Mouse (Mus musculus) heart, embryonic 14.5 days (tissue): ENCODE results near the gene Rimbp3. TPM values are rescaled to one million over a fixed set of nuclear protein-coding genes. Genes with fewer than 3 reads are reported as not detected.

Experiments
- ATAC-seq: fragments of 200-750 bp; cut with Nextera tagmentation; 2 replicates; pipeline ENCODE4 v1.8.0; 2017; ENCODE audit warnings: low read depth, moderate TSS enrichment; ENCODE audit not compliant: insufficient number of reproducible peaks, insufficient read depth, low FRiP score
- H3K27ac ChIP-seq, 2 experiments: fragments of 200-500 bp in 1 of 2; fragments of 300-500 bp in 1 of 2; sonication (generic) in 1 of 2; replicated peaks in 1 of 2; 2 replicates each; pipeline ENCODE4 v1.5.1; 2012 to 2014; ENCODE audit warnings: low read depth in 2 of 2, low read length in 2 of 2, control low read depth in 1 of 2, mild to moderate bottlenecking in 1 of 2, mixed read lengths in 1 of 2; ENCODE audit not compliant: control insufficient read depth in 1 of 2, insufficient read depth in 1 of 2
- H3K27me3 ChIP-seq: fragments of 300-500 bp; sonication (generic); 2 replicates; pipeline ENCODE4 v1.6.1; 2014; ENCODE audit warnings: mild to moderate bottlenecking, low read length, control low read depth; ENCODE audit not compliant: control insufficient read depth, insufficient read depth
- H3K36me3 ChIP-seq: fragments of 300-500 bp; sonication (generic); 2 replicates; pipeline ENCODE4 v1.6.1; 2014; ENCODE audit warnings: mild to moderate bottlenecking, control low read depth, low read length, mixed read lengths; ENCODE audit not compliant: control insufficient read depth, insufficient read depth
- H3K4me1 ChIP-seq, 2 experiments: fragments of 200-500 bp in 1 of 2; fragments of 300-500 bp in 1 of 2; sonication (generic) in 1 of 2; 2 replicates each; pipeline ENCODE4 v1.6.1; 2012 to 2014; ENCODE audit warnings: low read length in 2 of 2, control low read depth in 1 of 2, mixed read lengths in 1 of 2; ENCODE audit not compliant: control insufficient read depth in 2 of 2, insufficient read depth in 2 of 2
- H3K4me2 ChIP-seq: fragments of 300-500 bp; sonication (generic); 2 replicates; pipeline ENCODE4 v1.6.1; 2014; ENCODE audit warnings: mild to moderate bottlenecking, low read length
- H3K4me3 ChIP-seq, 2 experiments: fragments of 200-500 bp in 1 of 2; fragments of 300-500 bp in 1 of 2; sonication (generic) in 1 of 2; 2 replicates each; pipeline ENCODE4 v1.5.1; 2012 to 2014; ENCODE audit warnings: low read length in 2 of 2, mild to moderate bottlenecking in 2 of 2, control low read depth in 1 of 2, low read depth in 1 of 2, moderate library complexity in 1 of 2; ENCODE audit not compliant: control insufficient read depth in 1 of 2, insufficient read depth in 1 of 2
- H3K9ac ChIP-seq: fragments of 300-500 bp; sonication (generic); 2 replicates; pipeline ENCODE4 v1.6.1; 2014; ENCODE audit warnings: mild to moderate bottlenecking, low read length
- H3K9me3 ChIP-seq: fragments of 300-500 bp; sonication (generic); 2 replicates; pipeline ENCODE4 v1.6.1; 2016; ENCODE audit warnings: low read length, control low read depth; ENCODE audit not compliant: control insufficient read depth
- WGBS: fragments of 180-500 bp; shearing (Covaris S2); extraction: QIAGEN DNeasy Blood & Tissue Kit; methylation state at CpG from one replicate; pipeline ENCODE4 v1.1.7; 2014; 5-methylcytosine and 5-hydroxymethylcytosine counted together
- polyA plus RNA-seq: library from polyadenylated mRNA; unstranded; fragments of >200 nt; fragmentation: Nextera tagmentation; extraction: Ambion mirVana; gene quantifications from 2 replicates; pipeline ENCODE4 v1.2.1, GENCODE M21; 2014

The Rimbp3 gene
- polyA plus RNA-seq, 1 experiment from 2014 or later, result 0.20 TPM

GRCm38 (mm10) chr16:17181382-17181781, 27.0 kb upstream of the Rimbp3 start:
- H3K9me3 ChIP-seq, result no peaks in the 10 kb centered on the region
- no peaks in the 10 kb centered on the region for H3K27me3 ChIP-seq
- H3K4me2 ChIP-seq, result no peak overlapping the region
- H3K27ac ChIP-seq, result peak overlapping the region in 1 of 2 experiments; percentile 41; a peak in 2 of 4 replicates
- WGBS, result 71% methylated on average over 4 of the region's 4 CpGs
- H3K9ac ChIP-seq, result no peak overlapping the region
- no peak overlapping the region for H3K4me3 ChIP-seq
- H3K4me1 ChIP-seq, result peaks cover 0 to 11% of the 10 kb centered on the region in 2 experiments; a peak in 1 of 4 replicates
- ATAC-seq, result no peak
- H3K36me3 ChIP-seq, result peaks cover 18% of the 10 kb centered on the region

GRCm38 (mm10) chr16:17182136-17182535, 26.3 kb upstream of the Rimbp3 start:
- no peaks in the 10 kb centered on the region for H3K9me3 ChIP-seq
- H3K4me1 ChIP-seq, result peaks cover 0 to 5% of the 10 kb centered on the region in 2 experiments; a peak in 1 of 4 replicates
- H3K36me3 ChIP-seq, result peaks cover 23% of the 10 kb centered on the region
- WGBS, result 79% methylated on average over 2 of the region's 2 CpGs
- no peaks in the 10 kb centered on the region for H3K27me3 ChIP-seq
- H3K9ac ChIP-seq, result no peak overlapping the region
- ATAC-seq, result no peak
- no peak overlapping the region for H3K27ac ChIP-seq
- H3K4me3 ChIP-seq, result no peak overlapping the region
- no peak overlapping the region for H3K4me2 ChIP-seq

DNA sequence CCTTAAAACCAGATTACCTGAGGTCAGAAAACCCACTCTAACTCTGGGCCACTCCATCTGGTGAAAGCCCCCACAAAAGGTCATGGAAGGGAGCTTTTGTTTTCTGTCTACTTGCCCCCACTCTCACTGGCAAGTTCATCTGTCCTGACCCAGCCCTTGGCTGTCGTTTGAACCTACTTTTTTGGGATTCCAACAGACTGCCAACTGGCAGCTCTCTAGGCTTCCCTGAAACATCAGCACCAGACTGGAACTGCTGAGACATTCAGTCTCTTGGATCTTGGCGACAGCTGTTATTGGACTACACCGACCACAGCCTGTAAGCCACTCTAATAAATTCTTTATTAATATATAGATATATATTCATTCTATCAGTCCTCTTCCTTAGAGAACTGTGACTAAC, 25.4 kb upstream of the Rimbp3 start:
- Histone ChIP-seq H3K9ac (no peak overlapping the region), H3K4me3 (no peak overlapping the region), H3K4me2 (no peak overlapping the region), H3K9me3 (no peaks in the 10 kb centered on the region), H3K36me3 (peaks cover 16% of the 10 kb centered on the region), H3K27me3 (no peaks in the 10 kb centered on the region), H3K27ac (no peak overlapping the region), H3K4me1 (peaks cover 0 to 5% of the 10 kb centered on the region in 2 experiments; a peak in 1 of 4 replicates)
- no peak for ATAC-seq
- WGBS, result 79% methylated on average over 3 of the region's 3 CpGs

DNA sequence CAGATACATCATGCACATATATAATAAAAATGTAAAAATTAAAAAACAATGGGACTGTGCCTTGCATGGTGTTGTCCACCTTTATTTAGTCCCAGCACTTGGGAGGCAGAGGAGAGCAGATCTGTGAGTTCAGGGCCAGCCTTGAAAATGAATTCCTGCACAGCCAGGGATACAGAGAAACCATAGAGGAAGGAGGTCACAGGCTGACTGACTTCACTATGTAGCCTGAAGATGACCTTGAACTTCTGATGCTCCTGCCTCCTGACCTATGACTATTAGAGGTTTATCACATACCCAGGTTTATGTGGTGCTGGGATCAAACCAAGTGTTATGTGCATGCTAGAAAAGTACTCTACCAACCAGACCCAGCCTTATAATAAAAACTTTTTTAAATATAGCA, 22.9 kb upstream of the Rimbp3 start:
- no peaks in the 10 kb centered on the region for H3K27me3 ChIP-seq
- H3K4me2 ChIP-seq, result no peak overlapping the region
- H3K36me3 ChIP-seq, result peaks cover 16% of the 10 kb centered on the region
- no peaks in the 10 kb centered on the region; the same call in 1 of the 2 replicates for H3K9me3 ChIP-seq
- no peak overlapping the region for H3K9ac ChIP-seq
- peaks cover 0 to 5% of the 10 kb centered on the region in 2 experiments; a peak in 1 of 4 replicates for H3K4me1 ChIP-seq
- H3K27ac ChIP-seq, result no peak overlapping the region
- H3K4me3 ChIP-seq, result no peak overlapping the region
- ATAC-seq, result no peak

DNA sequence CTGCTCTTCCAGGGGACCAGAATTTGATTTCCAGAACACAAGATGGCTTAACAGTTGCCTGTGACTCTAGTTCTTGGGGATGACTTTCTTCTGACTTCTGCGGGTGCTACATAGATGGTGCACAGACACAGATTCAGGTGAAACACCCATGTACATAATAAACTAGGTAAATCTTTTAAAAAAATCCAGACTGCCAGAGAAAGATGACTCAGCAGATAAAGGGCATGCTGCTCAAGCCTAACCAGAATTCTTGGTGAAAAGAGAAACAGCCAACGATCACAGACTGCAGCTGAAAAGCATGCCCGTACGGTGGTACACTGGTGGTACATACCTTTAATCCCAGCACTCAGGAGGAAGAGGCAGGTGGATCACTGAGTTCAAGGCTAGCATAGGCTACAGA, 14.6 kb upstream of the Rimbp3 start:
- 94% methylated on average over 4 of the region's 4 CpGs for WGBS
- no peak overlapping the region for H3K4me2 ChIP-seq
- H3K9ac ChIP-seq, result no peak overlapping the region
- no peak overlapping the region for H3K27ac ChIP-seq
- no peaks in the 10 kb centered on the region; a peak in 1 of 4 replicates for H3K4me1 ChIP-seq
- H3K27me3 ChIP-seq, result no peaks in the 10 kb centered on the region
- ATAC-seq, result no peak
- no peak overlapping the region for H3K4me3 ChIP-seq
- H3K9me3 ChIP-seq, result no peaks in the 10 kb centered on the region; the same call in 1 of the 2 replicates
- peaks cover 12% of the 10 kb centered on the region for H3K36me3 ChIP-seq

- ATAC-seq, result no peak
- Histone ChIP-seq H3K36me3 (peaks cover 10% of the 10 kb centered on the region), H3K27me3 (no peaks in the 10 kb centered on the region)
These were observed 8.1 kb upstream of the Rimbp3 start for GRCm38 (mm10) chr16:17200121-17200952.

GRCm38 (mm10) chr16:17200953-17201707, 7.3 kb upstream of the Rimbp3 start:
- peak overlapping the region; percentile 88 to 99 for H3K4me3 ChIP-seq
- peaks cover 10% of the 10 kb centered on the region for H3K36me3 ChIP-seq
- H3K4me1 ChIP-seq, result peaks cover 2 to 12% of the 10 kb centered on the region in 2 experiments
- peak overlapping the region; percentile 90 for H3K4me2 ChIP-seq
- ATAC-seq, result peak; percentile 76
- peak overlapping the region; percentile 34 to 82 for H3K27ac ChIP-seq
- no peaks in the 10 kb centered on the region for H3K9me3 ChIP-seq
- H3K27me3 ChIP-seq, result peaks cover 2% of the 10 kb centered on the region; the same call in 1 of the 2 replicates
- under 1% methylated on average over 70 of the region's 72 CpGs for WGBS
- H3K9ac ChIP-seq, result peak overlapping the region; percentile 100

More at GRCm38 (mm10) chr16:17200121-17200952, 8.1 kb upstream of the Rimbp3 start:
- Histone ChIP-seq H3K4me2 (peak overlapping the region; percentile 90), H3K9me3 (no peaks in the 10 kb centered on the region), H3K4me3 (peak overlapping the region; percentile 88 to 99), H3K9ac (peak overlapping the region; percentile 100), H3K4me1 (peaks cover 2 to 12% of the 10 kb centered on the region in 2 experiments), H3K27ac (peak overlapping the region; percentile 34 to 82; a peak in 3 of 4 replicates)
- whole genome bisulfite sequencing, result 3% methylated on average over 24 of the region's 24 CpGs
